Mouse (Mus musculus) lung, postnatal 25 days (tissue): Measurements from ENCODE around the gene Mbd3.

ENCODE experiments used
- DNase-seq: peaks from one replicate; pipeline ENCODE4 v3.0.0; 2022; ENCODE audit warnings: low spot score

Gene Mbd3

DNA sequence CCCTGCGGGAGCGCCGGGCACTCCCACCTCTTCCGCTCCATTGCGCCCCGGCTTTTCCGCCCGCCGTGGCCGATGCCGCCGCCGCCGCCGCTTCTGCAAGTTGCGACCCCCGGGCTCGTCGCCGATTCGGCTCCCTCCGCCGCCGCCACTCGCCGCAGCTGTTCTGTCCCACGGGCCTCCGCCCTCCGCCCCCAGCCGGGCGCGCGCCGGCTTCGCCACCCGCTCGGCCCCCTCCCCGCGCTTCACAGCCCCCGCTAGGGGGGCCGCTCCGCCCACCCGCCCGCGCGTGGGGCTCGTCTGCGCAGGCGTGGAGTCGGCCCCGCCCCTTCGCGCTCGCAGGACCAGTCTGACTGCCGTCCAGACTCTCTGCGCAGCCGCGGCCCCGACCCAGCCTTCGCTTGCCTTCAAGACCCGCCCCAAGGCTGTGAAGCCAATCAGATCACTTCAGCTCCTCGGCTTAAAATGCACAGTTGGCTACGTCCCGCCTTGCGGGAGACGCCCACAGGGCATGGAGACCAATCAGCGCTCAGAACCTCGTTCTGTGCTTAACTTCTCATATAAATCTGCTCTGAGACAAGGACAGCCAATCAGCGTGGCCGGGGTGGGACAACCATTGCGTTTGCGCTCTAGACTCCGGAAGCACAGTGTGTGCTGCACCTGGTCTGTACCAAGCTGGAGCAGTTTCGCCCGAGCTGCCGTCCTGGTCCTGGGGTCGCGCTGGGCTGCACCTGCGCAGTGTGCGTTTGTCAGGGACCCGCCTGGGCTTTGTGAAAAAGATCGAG lies at the start of gene Mbd3:
Gene Mbd3, minus strand, starts transcription at position 360 of the 782 bp plus-strand sequence.
- DNase-seq = peak; percentile 100

DNA sequence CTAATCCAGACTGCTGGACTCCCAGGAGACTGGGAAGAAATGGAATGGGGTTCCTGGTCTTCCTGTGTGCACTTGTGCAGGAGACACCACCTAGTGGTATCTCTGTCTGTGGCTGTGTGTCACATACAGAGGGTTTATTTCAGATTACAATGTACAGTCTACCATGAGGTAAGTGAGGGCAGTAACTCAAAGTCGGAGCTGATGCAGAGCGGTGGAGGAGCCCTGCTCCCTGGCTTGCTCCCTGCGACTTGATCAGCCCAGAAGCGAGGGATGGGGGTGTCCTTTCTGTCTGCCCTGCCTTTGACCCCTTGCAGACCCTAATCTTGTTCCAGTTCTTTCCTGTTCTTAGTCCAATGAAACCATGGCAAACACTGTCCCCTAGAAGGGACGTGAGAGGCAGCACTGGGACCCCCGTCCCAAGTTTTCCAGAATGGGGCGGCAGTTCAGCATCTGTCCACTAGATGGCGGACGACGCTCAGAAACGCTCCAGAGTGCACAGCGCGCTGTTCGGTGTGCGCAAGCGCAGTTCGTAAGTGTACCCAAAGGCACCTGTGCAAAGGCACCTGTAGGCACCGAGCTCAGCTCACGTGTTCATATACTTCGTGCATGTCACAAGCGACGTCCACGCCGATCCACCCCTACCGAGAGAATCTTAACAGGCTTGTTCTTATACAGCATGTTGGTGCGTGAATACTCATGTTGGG lies 46.7 kb upstream of the Mbd3 start:
- peak; percentile 82 for DNase-seq

DNA sequence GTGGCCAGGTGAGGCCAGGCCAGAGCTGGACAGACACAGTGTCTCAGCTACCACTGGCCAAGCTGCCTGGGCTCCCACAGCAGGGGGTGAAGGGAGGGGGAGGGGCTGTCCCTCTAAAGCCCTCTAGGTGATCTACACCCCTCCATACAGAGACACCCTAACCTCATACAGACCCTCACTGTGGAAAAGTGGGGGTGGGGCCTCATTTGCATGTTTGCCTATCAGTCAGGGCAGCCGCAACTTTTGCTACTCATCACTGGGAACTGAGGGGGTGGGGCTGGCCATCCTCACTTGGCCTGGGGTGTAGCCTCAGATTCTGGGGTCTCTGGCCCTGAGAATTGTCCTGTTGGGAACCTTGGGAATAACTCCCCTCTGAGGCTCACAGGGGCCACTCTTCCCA lies 45.7 kb upstream of the Mbd3 start:
- no peak for DNase-seq

DNA sequence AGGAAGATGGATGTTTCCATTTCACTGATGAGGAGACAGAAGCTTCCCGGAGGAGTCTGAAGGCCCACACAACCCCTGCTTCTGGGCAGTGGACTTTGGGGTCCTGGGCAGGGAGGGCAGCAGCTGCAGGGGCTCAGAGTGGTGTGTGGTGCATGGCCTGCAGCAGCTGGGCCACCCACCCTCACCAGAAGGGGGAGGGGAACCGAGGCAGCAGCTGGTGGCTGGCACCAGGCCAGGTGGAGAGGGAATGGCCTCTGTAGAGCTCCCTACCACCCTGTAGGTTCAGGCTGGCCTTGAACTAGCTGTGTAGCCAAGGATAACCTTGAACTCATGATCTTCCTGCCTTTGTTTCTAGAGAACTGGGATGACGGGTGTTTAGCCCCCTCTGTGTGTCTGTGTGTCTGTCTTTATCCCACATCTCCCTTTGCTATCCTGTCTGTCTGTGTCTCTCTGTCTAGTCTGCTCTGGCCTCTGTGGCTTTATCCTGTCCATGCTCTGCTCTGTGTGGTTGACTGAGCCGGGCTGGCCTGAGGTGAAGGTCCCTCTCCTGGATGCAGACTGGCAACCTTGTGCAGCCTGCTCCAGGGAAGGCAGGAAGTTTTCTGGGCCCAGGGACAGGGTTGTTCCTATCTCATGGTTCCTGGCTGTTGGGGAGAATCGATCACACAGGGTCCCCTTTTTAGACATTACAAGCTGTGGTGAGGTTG lies 45.1 kb upstream of the Mbd3 start:
- no peak for DNase-seq

DNA sequence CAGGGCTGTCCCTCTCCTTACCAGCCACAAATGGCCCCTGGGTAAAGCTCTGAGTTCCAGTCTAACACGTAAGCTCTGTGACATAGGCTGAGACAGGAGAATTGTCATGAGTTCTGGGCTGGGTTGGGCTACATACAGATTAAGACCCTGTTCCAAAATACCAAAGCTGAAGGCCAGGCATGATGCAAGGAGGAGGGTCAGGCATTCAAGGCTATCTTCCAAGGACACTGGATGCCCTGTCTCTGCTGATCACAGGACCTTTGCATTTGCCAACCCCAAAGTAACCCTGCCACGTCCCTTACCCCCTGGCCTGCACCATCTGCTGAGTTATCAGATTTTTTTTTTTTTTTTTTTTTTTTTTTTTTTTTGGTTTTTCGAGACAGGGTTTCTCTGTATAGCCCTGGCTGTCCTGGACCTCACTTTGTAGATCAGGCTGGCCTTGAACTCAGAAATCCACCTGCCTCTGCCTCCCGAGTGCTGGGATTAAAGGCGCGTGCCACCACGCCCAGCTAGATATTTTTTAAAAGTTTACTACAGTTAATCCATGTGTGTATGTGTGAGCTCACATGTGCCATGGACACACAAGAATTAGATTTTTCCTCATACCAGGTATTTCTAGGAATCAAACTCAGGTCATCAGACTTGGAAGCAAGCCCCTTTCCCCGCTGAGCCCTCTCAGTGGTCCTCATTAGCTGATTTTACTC lies 44.4 kb upstream of the Mbd3 start:
- no peak for DNase-seq

DNA sequence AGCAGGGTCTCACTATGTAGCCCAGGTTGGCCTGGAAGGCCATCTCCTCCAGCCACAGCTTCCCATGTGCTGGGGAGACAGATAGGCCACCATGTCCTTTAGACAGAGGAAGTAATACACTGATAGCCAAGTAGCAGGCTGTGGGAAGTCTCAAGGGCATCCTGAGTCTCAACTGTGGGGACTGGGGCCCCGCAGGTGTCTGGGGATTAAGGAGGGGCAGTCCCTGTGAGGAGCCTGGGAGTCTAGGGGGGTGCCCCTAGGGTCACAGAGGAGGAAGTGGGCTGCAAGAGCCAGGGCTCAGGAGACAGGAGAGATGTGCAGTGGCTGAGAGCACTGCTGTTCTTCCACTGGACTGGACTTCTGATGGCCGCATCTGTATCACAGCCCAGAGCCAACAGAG lies 43.6 kb upstream of the Mbd3 start:
- DNase-seq = no peak

DNA sequence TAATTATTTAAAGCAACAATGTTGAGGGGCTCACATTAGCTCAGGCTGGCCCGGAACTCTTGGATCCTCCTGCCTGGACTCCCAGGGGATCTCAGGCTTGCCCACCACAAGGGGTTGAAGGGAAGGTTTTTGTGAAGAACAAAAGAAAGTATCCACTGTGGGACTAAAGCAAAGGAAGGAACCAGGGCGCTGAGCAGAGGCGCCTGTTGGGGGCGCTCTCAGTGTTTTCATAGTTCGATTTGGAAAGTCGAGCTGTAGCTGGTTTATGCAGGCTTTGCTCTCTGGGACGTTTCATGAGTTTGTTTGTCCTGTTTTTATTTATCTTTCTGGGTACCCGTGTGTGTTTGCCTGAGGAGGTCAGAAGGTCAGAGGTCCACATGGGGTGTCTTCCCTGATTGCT lies 42.2 kb upstream of the Mbd3 start:
- no peak for DNase-seq

DNA sequence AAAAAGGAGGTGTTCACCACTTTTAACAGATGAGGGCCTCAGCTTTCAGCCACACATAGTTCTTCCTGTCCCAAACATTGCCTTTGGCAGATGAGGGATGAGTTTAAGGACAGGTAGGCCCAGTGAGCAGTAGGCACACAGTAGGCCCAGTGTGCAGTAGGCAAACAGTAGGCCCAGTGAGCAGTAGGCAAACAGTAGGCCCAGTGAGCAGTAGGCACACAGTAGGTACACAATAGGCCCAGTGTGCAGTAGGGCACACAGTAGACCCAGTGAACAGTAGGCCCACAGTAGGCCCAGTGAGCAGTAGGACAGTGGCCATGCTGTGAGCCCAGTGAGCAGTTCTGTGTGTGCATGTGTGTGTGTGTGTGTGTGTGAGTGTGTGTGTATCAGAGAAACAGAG lies 40.7 kb upstream of the Mbd3 start:
- no peak for DNase-seq

DNA sequence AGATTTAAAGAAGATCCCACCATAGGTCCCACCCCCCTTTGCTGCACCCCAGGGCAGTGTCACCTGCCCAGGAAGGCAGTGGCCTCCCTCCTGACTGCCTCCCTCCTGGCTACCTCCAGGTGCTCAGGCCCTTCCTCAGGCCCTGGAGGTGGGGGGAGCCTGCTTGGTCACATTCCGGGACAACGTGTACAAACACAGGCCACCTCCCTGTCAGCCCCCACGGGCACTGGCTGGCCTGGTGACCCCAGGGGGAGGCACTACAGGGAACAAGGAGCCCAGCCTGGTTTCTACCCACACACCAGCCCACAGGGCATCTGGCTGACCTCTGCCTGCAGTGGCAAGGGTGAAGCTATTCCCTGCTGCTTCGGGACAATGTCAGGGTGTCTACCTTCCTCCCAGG lies 38.6 kb upstream of the Mbd3 start:
- DNase-seq = peak; percentile 38

DNA sequence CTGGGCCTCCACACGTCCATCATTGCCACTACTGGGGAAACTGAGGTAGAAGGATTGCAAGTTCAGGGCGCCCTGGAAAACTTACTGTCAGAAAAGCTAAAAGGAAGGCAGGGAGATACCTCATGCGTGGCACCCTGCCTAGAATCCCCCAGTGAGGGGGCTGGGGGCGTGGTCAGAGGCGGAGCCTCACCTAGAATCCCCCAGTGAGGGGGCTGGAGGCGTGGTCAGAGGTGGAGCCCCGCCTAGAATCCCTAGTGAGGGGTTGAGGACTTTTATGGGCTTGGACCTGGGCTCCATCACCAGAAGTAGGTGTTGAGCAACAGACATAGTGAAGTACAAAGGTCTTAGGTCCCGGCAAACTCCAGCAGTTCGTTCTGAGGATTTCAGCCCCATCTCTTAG lies 36.9 kb upstream of the Mbd3 start:
- DNase-seq = peak; percentile 35

DNA sequence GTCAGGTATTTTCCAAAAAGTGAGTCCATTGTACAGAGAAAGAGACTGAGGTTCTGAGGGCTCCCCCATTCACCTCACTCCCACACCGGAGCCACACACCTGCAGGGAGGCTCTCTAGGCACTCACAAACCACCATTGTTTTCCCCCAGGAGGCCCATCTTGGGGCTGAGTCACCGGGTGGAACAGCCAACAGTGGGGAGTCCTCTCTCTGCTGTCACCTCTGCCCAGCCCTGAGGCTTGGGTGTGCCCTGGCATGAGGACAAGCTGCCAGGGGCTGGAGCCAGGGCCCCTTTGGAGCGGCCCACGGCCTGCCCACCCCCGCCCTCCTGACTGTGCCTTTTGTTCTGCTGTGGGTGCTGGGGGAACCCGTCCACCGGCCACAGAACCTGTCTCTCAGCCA lies 36.4 kb upstream of the Mbd3 start:
- DNase-seq = peak; percentile 22

DNA sequence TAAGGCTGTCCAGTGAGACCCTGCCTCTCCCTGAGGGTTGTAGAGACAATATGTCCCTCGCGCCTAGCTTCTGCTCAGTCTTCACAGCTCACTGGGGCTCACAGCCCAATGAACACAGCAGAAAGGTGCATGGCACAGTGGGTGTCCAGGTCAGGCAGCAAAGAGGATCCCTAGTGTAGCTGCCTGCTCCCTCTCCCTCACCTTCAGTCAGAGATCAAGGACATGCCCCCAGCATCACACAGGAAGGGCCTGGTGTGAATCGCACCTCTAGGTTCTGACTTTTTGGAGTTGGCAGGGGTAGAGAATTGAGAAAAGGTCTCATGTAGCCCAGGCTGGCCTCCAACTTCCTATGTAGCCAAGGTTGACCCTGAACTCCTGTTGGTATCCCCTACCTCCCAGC lies 35.5 kb upstream of the Mbd3 start:
- no peak for DNase-seq

DNA sequence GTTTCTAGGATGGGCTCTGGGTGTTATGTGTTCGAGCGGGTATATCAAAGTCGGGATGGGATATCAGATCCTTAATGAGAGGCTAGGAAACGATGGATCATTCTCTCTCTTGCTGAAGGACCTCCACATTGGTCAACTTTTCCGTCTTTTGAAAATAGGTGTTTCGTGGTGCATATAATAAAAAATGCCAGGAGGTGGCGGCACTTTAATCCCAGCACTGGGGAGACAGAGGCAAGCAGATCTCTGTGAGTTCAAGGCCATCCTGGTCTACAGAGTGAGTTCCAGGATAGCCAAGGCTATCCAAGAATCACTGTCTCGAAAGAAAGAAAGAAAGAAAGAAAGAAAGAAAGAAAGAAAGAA lies 34.9 kb upstream of the Mbd3 start:
- DNase-seq = no peak

DNA sequence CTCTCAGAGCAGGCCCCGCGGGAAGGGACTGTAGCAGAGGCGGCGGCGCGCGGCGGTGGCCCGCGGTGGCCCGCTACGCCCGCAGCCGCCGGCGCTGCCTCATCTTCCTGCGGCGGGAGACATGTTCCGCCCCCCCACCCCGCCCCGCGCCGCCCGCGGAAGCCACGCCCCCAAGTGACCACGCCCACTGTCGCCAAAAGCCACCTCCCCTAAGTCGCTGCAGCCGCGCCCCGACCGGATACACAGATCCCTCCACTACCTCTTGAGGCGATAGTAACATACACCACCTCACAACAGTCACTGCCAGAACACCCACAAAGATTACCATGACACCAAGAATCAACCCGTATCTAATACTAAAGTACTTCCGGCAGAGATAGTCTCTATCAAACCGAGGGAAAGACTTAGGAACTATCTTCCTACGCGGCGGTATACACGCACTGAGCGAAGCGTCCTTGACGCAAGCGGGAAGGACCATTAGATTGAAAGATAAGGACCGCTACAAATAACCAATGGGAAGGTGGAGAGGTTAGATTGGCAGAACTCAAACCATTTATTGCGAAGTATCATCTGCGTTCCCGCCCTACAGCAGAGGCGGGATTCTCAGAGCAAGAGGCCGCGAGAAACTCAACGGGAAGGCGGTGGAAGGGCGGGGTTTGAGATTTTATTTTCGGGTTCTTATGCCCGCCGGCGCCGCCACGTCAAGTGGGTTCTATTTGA lies 34.3 kb upstream of the Mbd3 start, which contains the start of gene Tcf3:
Gene Tcf3, minus strand, starts transcription at position 135 of the 720 bp plus-strand sequence.
- DNase-seq = peak; percentile 99

DNA sequence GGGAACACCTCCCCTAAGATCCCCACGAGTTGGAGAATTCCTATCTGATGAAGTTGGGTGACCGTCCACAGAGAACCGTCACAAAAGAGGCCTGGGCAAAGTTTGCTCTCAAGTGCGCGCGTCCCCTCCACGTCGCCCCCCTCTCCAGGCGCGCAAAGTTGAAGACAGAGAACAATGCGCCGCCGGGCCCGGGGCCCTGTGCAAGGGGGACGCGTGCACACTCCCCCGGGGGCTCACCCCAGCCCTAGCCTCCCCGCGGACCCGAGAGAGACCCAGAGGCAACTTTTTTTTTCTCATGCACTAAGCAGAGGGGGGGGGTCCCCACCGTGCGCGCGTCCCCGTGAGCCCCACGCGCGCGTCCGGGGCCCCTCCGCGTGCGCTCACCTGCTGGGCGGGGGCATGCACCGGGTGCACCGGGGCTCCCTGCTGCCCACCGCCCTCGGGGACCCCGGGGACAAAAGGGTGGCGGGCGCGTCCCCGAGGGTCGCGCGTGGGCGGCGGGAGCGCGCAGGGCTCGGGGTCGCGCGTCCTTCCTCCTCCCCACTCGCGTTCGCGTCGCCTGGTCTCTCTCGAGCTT lies 33.7 kb upstream of the Mbd3 start:
- no peak for DNase-seq

DNA sequence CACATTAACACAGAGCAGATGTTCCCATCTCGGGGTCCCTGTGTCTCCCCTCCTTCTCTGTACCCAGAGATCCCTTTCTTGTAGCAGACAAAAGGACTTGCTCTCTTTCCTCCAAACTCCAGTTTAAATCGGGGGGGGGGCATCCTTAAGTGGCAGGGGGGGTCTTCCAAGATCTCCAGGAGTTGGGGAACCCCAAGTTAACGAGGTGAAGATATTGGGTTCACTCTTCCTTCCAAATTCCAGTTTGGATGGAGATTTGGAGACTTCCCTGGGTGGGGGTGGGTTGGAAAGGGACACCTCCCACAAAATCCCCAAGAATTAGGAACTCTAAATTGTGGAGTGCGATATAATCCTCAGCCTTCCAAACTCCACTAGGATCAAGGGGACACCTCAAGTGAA lies 33.0 kb upstream of the Mbd3 start:
- DNase-seq = no peak

DNA sequence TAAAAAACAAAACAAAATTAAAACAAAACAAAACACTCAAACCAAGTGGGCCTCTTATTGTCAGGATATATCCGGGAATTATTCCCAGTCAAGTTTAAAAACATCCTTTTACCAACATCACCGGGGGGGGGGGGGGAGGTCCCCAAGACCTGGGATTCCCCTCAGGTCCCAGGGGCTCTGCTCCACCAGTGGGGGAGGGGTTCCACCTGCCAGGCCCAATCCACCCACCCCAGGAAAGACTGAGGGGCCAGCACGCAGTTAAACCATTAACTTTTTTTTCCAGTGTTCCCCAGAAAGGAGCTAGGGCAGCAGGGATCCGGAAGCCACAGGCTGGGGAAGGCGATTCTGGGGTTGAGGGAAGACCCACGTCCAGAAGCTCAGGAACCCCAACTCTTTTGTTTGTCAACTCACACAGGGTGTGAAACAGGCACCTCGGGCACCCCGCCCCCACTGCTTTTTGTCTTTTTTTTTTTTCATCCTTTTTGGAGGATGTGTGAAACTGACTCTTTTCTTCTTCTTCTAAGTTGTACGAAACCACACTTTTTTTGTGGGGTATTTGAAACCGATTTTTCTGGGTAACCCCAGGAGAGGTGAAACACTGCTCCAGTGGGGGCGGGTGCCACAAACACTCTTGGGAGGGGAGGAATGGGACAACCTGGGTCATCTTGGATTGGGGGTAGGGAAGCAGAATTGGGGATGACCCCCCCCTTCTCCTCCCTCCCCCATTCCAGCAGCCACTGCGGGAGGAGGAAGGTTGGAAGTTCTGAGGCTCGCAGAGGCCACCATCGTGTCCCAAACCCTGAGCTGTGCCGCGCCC lies 32.4 kb upstream of the Mbd3 start:
- DNase-seq = no peak

DNA sequence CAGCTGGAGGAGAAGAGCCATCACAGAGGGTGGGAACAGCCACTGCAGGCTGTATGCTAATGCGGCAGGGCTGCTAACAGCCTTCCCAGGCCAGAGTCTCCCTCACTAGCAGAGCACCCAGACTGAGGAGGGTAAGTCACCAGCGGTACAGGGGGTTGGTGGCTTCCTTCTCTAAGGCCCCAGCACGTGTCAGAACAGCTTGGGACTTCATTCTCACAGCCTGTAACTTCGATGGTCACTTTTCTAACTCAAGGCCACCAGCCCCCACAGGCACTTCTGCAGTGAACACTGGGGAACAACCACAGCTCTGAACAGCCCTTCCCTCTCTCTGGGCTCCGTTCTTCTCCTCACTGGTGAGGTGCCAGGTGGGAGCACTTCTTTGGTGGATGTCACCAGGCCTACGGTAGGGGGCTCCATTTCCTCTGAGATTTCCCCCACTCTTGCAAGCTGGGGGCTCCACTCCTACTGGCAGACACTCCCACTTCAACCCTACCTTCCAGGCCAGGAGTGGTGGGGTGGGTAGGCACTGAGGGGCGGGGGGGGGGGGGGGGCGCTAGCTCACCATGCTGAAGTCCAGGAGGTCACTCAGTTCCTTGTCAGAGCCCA lies 31.1 kb upstream of the Mbd3 start:
- DNase-seq = no peak

DNA sequence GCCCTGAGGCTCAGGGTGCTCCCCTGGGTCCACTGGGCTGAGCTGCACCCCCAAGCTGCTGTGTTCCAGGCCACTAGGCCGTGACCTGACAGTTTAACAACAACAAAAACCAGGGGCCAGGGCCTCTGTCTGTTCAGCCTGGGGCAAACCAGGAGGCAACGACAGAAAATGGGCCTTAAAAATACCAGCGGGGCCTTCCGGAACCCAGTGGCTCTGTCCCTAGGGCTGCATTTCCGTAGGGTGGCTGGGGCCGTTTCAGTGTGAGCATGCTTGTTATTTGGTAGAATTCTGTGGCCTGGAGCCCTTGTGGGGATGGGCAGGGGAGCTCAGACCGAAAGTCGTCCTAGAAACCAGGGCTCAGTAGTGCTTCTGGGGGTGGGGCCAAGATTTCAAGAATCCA lies 30.4 kb upstream of the Mbd3 start:
- no peak for DNase-seq

DNA sequence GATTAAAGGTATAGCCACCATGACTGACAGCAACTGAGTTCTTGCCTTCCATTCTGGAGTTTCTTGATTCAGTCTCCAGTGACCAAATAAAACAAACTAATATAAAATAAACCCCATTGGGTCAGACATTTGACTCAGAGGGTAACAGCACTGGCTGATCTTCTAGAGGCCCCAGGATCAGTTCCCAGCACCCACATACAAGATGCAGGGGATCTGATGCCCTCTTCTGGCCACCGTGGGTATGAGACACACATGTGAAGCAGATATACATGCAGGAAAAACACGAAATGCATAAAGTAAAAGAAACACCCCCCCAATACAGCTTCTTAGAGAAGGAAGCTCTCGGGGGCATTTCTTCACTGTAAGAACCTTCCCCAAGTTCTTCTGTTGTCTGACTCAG lies 25.7 kb upstream of the Mbd3 start:
- DNase-seq = no peak
